Mouse (Mus musculus) midbrain, embryonic 11.5 days (tissue): ENCODE measurements around the gene Agbl4. TPM values are rescaled to one million over a fixed set of nuclear protein-coding genes. Genes with fewer than 3 reads are reported as not detected.
A peak's percentile ranks its signal among the peaks of the same experiment; 100 is the strongest.

ENCODE experiments used
- ATAC-seq: fragments of 200-750 bp; cut with Nextera tagmentation; 2 replicates; pipeline ENCODE4 v1.8.0; 2017; ENCODE audit warnings: moderate TSS enrichment, moderate library complexity; ENCODE audit not compliant: low FRiP score
- DNase-seq: peaks from one replicate; pipeline ENCODE4 v3.0.0; 2015; ENCODE audit warnings: low spot score; ENCODE audit errors: missing footprints
- H3K27ac ChIP-seq: fragments of 300-500 bp; sonication (generic); 2 replicates; pipeline ENCODE4 v1.5.1; 2014; ENCODE audit warnings: low read depth, low read length
- H3K27me3 ChIP-seq: fragments of 300-500 bp; sonication (generic); 2 replicates; pipeline ENCODE4 v1.6.1; 2014; ENCODE audit warnings: mild to moderate bottlenecking, low read length, moderate library complexity, mixed read lengths; ENCODE audit not compliant: control insufficient read depth, insufficient read depth
- H3K36me3 ChIP-seq: fragments of 300-500 bp; sonication (generic); 2 replicates; pipeline ENCODE4 v1.6.1; 2014; ENCODE audit warnings: mild to moderate bottlenecking, low read length, moderate library complexity, mixed read lengths; ENCODE audit not compliant: control insufficient read depth, insufficient read depth
- H3K4me1 ChIP-seq: fragments of 300-500 bp; sonication (generic); 2 replicates; pipeline ENCODE4 v1.6.1; 2014; ENCODE audit warnings: low read length; ENCODE audit not compliant: control insufficient read depth, insufficient read depth
- H3K4me2 ChIP-seq: fragments of 300-500 bp; sonication (generic); 2 replicates; pipeline ENCODE4 v1.6.1; 2014; ENCODE audit warnings: mild to moderate bottlenecking, moderate library complexity
- H3K4me3 ChIP-seq: fragments of 300-500 bp; sonication (generic); 2 replicates; pipeline ENCODE4 v1.5.1; 2014; ENCODE audit warnings: low read depth, low read length
- H3K9ac ChIP-seq: fragments of 300-500 bp; sonication (generic); 2 replicates; pipeline ENCODE4 v1.6.1; 2014; ENCODE audit warnings: low read length
- H3K9me3 ChIP-seq: fragments of 300-500 bp; sonication (generic); 2 replicates; pipeline ENCODE4 v1.6.1; 2016; ENCODE audit warnings: low read length; ENCODE audit not compliant: control insufficient read depth
- WGBS: fragments of 180-500 bp; shearing (Covaris S2); extraction: QIAGEN DNeasy Blood & Tissue Kit; methylation state at CpG from one replicate; pipeline ENCODE4 v1.1.7; 2014; 5-methylcytosine and 5-hydroxymethylcytosine counted together
- polyA plus RNA-seq: library from polyadenylated mRNA; unstranded; fragments of >200 nt; fragmentation: Nextera tagmentation; extraction: Ambion mirVana; gene quantifications from 2 replicates; pipeline ENCODE4 v1.2.1, GENCODE M21; 2014

Agbl4 gene
- polyA plus RNA-seq, 1 experiment from 2014 or later: 0.87 TPM

- Histone ChIP-seq H3K4me1 (no peaks in the 10 kb centered on the region), H3K36me3 (no peaks in the 10 kb centered on the region), H3K27me3 (no peaks in the 10 kb centered on the region), H3K4me2 (no peak overlapping the region), H3K9ac (no peak overlapping the region), H3K9me3 (no peaks in the 10 kb centered on the region), H3K4me3 (no peak overlapping the region), H3K27ac (no peak overlapping the region)
- DNase-seq: no peak
- no peak for ATAC-seq
- WGBS: 90% methylated on average over 2 of the region's 2 CpGs
Measured at GRCm38 (mm10) chr4:111284625-111285024, 887.2 kb downstream of the Agbl4 start.

GRCm38 (mm10) chr4:111294528-111295241 is 897.2 kb downstream of the Agbl4 start:
- Histone ChIP-seq H3K4me2 (no peak overlapping the region), H3K36me3 (no peaks in the 10 kb centered on the region), H3K27ac (no peak overlapping the region), H3K4me1 (no peaks in the 10 kb centered on the region), H3K9me3 (no peaks in the 10 kb centered on the region), H3K9ac (no peak overlapping the region), H3K4me3 (no peak overlapping the region), H3K27me3 (no peaks in the 10 kb centered on the region)
- ATAC-seq (peak; percentile 58; the same call in 1 of the 2 replicates), DNase-seq (no peak)
- WGBS: 72% methylated on average over 3 of the region's 3 CpGs

DNA sequence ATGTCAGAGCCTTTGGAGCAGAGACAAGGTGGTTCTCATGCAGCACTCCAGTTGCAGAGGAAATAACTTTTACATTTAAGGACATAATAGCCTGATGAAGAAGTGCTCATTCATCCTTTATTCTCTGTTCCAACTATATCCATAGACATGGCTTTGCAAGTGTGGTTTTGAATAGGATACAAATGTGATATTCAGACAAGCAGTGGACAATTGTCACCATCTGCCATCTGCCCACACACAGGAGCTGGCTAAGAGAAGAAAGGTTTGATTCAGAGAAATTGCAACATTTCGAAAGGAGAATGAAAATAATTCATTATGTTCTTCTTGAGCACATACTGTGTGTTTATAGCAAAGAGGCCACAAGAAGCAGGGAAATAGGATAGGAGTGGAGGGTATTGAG is 909.1 kb downstream of the Agbl4 start:
- ATAC-seq: no peak
- no peak overlapping the region for H3K27ac ChIP-seq
- WGBS: 92% methylated on average over 1 of the region's 1 CpGs
- no peak overlapping the region for H3K4me2 ChIP-seq
- no peak for DNase-seq
- H3K9ac ChIP-seq: no peak overlapping the region
- H3K4me3 ChIP-seq: no peak overlapping the region
- no peaks in the 10 kb centered on the region for H3K36me3 ChIP-seq
- no peaks in the 10 kb centered on the region for H3K9me3 ChIP-seq
- H3K27me3 ChIP-seq: no peaks in the 10 kb centered on the region
- no peaks in the 10 kb centered on the region for H3K4me1 ChIP-seq

GRCm38 (mm10) chr4:111307166-111307565 is 909.7 kb downstream of the Agbl4 start:
- Histone ChIP-seq H3K4me3 (no peak overlapping the region), H3K36me3 (no peaks in the 10 kb centered on the region), H3K27ac (no peak overlapping the region), H3K9ac (no peak overlapping the region), H3K9me3 (no peaks in the 10 kb centered on the region), H3K4me2 (no peak overlapping the region), H3K4me1 (no peaks in the 10 kb centered on the region), H3K27me3 (no peaks in the 10 kb centered on the region)
- no peak for ATAC-seq
- DNase-seq: no peak
- 66% methylated on average over 7 of the region's 7 CpGs for WGBS

- Histone ChIP-seq H3K9me3 (no peaks in the 10 kb centered on the region), H3K4me2 (no peak overlapping the region), H3K36me3 (no peaks in the 10 kb centered on the region), H3K27me3 (no peaks in the 10 kb centered on the region), H3K4me1 (no peaks in the 10 kb centered on the region), H3K4me3 (no peak overlapping the region), H3K27ac (no peak overlapping the region), H3K9ac (no peak overlapping the region)
- DNase-seq (no peak), ATAC-seq (no peak)
- 64% methylated on average over 5 of the region's 5 CpGs for WGBS
Measured at GRCm38 (mm10) chr4:111307633-111308032, 910.2 kb downstream of the Agbl4 start.

DNA sequence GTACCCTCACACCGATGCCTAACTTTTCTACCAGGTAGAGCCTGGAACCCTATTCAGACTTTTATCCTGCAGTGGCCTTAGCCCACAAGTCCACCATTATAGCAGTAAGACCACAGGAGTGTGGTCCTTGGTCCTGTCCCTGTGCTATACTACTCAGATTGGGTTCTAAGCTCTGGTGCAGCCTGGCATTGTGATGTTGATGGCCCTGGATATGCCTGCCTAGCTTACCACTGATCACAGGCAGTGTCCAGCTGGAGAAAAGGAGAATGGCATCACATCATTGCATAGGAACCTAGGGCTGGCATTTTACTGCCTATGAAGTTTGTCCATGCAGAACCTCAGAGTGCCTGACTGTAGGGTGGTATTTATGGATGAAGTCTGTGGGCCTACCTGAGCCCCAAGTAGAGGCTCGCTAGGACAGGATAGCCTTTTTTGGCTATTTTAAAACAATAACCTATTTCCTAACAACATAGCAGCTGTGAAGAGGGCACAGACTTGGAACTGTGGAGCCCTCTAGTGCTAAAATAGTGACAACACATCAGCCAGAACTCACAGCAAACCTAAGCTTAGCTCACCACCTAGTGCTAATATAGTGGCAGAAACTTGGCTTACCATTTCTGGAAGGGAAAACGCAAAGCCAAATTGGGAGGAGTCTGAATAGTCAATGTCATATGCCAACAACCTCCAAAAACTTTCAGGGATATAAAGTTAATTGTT is 911.3 kb downstream of the Agbl4 start:
- ATAC-seq: no peak
- Histone ChIP-seq H3K27me3 (no peaks in the 10 kb centered on the region), H3K9ac (no peak overlapping the region), H3K4me3 (no peak overlapping the region), H3K27ac (no peak overlapping the region), H3K4me1 (no peaks in the 10 kb centered on the region), H3K9me3 (no peaks in the 10 kb centered on the region), H3K36me3 (no peaks in the 10 kb centered on the region), H3K4me2 (no peak overlapping the region)
- no peak for DNase-seq
- 67% methylated on average over 3 of the region's 3 CpGs for WGBS

DNA sequence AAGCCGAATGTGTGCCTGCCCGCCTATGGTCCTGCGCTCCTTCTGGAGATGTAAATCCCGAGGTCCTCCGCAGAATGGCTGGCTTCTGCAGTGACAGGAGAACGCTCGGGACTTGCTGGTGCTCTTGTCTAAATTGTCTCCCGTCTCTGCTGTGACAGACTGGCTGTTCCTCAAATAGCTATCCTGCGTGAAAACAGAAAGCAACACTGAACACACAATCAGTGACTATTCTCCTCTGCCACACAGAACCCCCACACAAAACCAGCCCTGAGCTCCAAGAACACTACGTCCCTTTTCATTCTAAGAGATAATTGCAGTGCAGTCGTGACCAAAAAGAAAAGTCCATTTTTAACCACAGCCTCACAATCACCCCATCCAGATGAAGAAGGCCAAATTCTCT is 929.6 kb downstream of the Agbl4 start:
- no peaks in the 10 kb centered on the region for H3K27me3 ChIP-seq
- no peak overlapping the region for H3K4me3 ChIP-seq
- H3K4me2 ChIP-seq: no peak overlapping the region
- WGBS: 85% methylated on average over 11 of the region's 11 CpGs
- no peaks in the 10 kb centered on the region for H3K4me1 ChIP-seq
- DNase-seq (no peak), ATAC-seq (no peak)
- H3K9me3 ChIP-seq: no peaks in the 10 kb centered on the region
- H3K36me3 ChIP-seq: no peaks in the 10 kb centered on the region
- H3K27ac ChIP-seq: no peak overlapping the region
- no peak overlapping the region for H3K9ac ChIP-seq

DNA sequence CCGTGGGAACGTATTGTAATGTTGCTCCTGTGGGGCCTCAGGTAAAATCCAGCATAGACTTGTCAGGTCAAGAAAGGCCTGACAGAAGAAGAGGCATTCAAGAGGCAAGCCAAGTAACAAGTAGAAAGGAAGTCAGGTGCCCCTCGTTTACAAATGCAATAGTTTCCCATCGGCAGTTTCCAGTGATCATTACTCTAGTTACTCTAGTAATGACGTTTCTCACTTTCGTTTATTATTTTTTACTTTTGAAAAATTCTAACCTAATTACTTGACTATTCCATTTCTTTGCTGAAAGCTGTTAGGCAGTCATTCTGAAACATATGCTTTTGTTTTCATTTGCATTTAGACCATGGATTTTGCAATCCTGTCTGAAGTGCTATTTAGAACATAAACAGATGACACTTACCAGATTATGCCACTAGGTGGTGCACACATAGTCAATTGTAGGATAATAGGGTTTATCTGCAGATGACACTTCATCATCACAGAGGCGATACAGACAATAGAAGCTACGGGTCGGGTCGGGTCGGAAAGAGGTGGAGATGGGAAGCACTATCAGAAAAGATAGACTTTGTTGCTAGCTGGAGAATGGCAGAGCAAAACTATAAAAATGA is 930.4 kb downstream of the Agbl4 start:
- Histone ChIP-seq H3K27ac (no peak overlapping the region), H3K4me3 (no peak overlapping the region), H3K9me3 (no peaks in the 10 kb centered on the region), H3K9ac (no peak overlapping the region), H3K4me2 (no peak overlapping the region), H3K4me1 (no peaks in the 10 kb centered on the region), H3K36me3 (no peaks in the 10 kb centered on the region), H3K27me3 (no peaks in the 10 kb centered on the region)
- ATAC-seq: 0 out of 2 replicates have a peak, but pooled peaks have one; percentile 35
- peak; percentile 91 for DNase-seq
- 74% methylated on average over 11 of the region's 11 CpGs for WGBS

GRCm38 (mm10) chr4:111329501-111329900 is 932.0 kb downstream of the Agbl4 start:
- Histone ChIP-seq H3K4me1 (no peaks in the 10 kb centered on the region), H3K27ac (no peak overlapping the region), H3K27me3 (no peaks in the 10 kb centered on the region), H3K36me3 (no peaks in the 10 kb centered on the region), H3K9me3 (no peaks in the 10 kb centered on the region), H3K4me3 (no peak overlapping the region), H3K4me2 (no peak overlapping the region), H3K9ac (no peak overlapping the region)
- ATAC-seq (no peak), DNase-seq (no peak)
- WGBS: 76% methylated on average over 4 of the region's 4 CpGs
